Mouse (Mus musculus): Measurements from ENCODE around the gene Flvcr1.
"Not testable (repeated sequence)": the region's sequence is repeated elsewhere in the genome, so short reads cannot be mapped to it uniquely, and the experiment has no call there.

Gene Flvcr1

GRCm38 (mm10) chr1:191036554-191037334, 10.8 kb upstream of the Flvcr1 start, which contains the start of gene Spata45:
TSS of gene Spata45 (plus strand) at chr1:191036639.
- no peak for DNase-seq

GRCm38 (mm10) chr1:191035649-191036048, 9.7 kb upstream of the Flvcr1 start:
- DNase-seq, result peak; percentile 88

GRCm38 (mm10) chr1:191030922-191031425, 5.0 kb upstream of the Flvcr1 start:
- DNase-seq, result not testable (repeated sequence)

- DNase-seq, result no peak
Measured at GRCm38 (mm10) chr1:191030182-191030581, 4.2 kb upstream of the Flvcr1 start.

- DNase-seq, result no peak
Measured at GRCm38 (mm10) chr1:191025016-191026012, 644 bp downstream of the Flvcr1 start.

GRCm38 (mm10) chr1:191023806-191024205, 2.2 kb downstream of the Flvcr1 start:
- not testable (repeated sequence) for DNase-seq

- no peak for DNase-seq
Measured at GRCm38 (mm10) chr1:191023140-191023539, 2.8 kb downstream of the Flvcr1 start.

- DNase-seq, result no peak
Measured at GRCm38 (mm10) chr1:191021016-191021415, 4.9 kb downstream of the Flvcr1 start.

GRCm38 (mm10) chr1:191020217-191020924, 5.6 kb downstream of the Flvcr1 start:
- DNase-seq, result no peak

- DNase-seq, result no peak
Measured at GRCm38 (mm10) chr1:191019803-191020202, 6.2 kb downstream of the Flvcr1 start.

- DNase-seq, result no peak
Measured at GRCm38 (mm10) chr1:191014271-191014670, 11.7 kb downstream of the Flvcr1 start.

GRCm38 (mm10) chr1:191008707-191009106, 17.3 kb downstream of the Flvcr1 start:
- no peak for DNase-seq

- DNase-seq, result peak; percentile 26
Measured at GRCm38 (mm10) chr1:191002201-191002600, 23.8 kb downstream of the Flvcr1 start.

GRCm38 (mm10) chr1:191000686-191001085, 25.3 kb downstream of the Flvcr1 start:
- peak; percentile 28 for DNase-seq

GRCm38 (mm10) chr1:190998027-190998426, 27.9 kb downstream of the Flvcr1 start:
- DNase-seq, result no peak

GRCm38 (mm10) chr1:190996346-190996877, 29.5 kb downstream of the Flvcr1 start:
- DNase-seq, result no peak

GRCm38 (mm10) chr1:190995548-190995947, 30.4 kb downstream of the Flvcr1 start:
- DNase-seq, result peak; percentile 97

GRCm38 (mm10) chr1:190989437-190990082, 36.4 kb downstream of the Flvcr1 start:
- no peak for DNase-seq

GRCm38 (mm10) chr1:190981412-190981811, 44.5 kb downstream of the Flvcr1 start:
- no peak for DNase-seq

- DNase-seq, result no peak
Measured at GRCm38 (mm10) chr1:190980470-190980869, 45.5 kb downstream of the Flvcr1 start.

- DNase-seq, result peak; percentile 96
Measured at GRCm38 (mm10) chr1:190979100-190979563, 46.8 kb downstream of the Flvcr1 start, which contains the start of gene Vash2. TSS of gene Vash2 (minus strand) at chr1:190979296.
